Mouse (Mus musculus) kidney, adult 18-20 months (tissue): ENCODE measurements around the gene Gm42669.

Source experiments
- DNase-seq: peaks from one replicate; pipeline ENCODE4 v3.0.0; 2021

Gene Gm42669

DNA sequence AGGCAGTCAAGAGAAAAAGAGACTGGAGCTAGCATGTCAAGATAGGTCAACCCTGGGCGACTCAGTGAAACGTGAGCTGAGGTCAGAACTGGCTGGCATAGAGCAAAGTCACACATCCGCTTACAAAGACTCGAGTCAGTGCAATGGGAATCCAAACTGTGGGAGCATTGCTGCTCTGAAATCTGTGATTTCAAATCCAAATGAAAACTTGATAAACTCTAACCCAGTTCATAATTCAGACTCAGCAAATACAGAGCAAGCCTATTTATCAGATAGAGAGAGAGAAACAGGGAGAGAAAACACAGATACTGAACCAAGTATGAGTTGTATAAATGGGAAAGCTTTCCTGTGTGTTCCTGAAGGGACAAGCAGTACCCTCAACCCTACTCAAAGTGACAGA, at the start of gene Gm42669:
Gene Gm42669 (plus strand): TSS at position 301 of the 400 bp plus-strand sequence.
- no peak for DNase-seq

DNA sequence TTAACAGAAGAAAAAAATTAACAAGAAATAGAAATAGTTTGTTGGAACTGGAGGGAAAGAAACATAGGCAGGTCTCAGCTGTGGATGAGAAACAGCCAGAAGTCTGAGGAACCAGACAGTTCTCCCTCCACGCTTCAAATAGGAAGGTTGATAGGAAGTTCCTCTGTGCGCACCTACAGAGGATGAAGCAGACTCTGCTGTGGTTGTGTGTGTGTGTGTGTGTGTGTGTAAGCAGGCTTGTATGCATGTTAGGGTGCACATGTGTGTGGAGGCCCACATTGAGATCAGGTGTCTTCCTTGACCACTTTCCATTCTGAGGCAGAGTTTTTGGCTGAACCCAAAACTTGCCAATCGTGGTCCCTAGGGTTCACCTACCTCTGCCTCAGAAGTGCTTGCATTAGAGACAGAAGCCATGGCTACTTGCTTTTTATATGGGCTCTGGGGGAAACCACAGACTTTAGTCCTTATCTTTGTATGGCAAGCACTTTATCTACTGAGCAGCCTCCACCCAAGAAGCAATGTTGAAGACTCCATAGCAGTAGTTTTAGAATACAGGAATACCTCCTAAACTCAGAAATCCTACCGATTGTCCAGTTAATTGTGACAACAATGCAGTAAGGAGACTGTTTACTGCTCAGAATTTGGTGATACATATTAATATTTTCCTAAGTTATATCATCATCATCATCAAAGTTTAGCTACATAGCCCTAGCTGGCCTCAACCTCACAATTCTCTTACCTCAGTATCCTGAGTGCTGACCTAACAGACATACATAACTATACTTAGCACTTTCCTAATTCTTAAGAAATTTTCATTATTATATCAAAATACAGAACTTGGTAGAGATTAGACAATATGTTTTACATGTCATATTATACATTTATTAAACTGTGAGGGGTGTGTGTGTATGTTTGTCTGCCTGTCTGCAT, 45.0 kb upstream of the Gm42669 start:
- no peak for DNase-seq

DNA sequence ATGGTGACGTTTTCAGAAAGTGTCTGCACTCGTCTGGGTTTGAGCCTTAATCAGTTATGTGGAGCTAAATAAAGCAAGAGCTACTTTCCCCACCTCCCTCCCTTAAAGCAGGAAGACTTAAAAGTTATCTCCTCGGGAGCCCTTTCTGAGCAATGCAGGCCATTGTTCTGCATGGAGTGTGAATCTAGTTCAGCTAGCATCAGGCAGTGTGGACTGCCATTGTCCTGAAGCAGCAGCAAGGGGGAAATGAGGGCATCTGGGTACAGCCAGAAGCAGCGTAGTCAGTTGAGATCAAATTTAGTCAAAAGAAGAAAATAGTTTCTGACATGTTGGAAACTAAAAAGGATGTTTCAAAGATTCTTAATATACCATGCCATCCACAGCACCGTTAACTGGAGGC, 40.9 kb upstream of the Gm42669 start:
- DNase-seq = no peak

DNA sequence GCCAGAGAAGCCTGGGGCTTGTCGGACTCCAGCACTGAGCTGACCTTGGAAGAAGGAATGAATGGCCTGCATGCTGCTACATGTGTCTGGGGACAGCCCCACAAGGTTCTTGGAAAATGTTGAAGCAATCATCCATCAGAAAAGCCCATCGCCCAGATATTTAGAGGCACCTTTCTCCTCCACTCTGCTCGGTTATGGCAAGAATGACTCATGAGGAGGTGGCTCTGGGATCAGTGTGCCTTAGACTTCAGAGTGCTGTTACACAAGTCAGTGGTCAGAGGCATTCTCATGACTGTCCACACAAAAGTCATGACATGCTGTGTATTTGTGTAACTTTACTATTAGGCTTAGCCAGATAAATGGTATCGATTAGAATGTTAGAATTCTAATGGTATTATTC, 40.3 kb upstream of the Gm42669 start:
- no peak for DNase-seq

DNA sequence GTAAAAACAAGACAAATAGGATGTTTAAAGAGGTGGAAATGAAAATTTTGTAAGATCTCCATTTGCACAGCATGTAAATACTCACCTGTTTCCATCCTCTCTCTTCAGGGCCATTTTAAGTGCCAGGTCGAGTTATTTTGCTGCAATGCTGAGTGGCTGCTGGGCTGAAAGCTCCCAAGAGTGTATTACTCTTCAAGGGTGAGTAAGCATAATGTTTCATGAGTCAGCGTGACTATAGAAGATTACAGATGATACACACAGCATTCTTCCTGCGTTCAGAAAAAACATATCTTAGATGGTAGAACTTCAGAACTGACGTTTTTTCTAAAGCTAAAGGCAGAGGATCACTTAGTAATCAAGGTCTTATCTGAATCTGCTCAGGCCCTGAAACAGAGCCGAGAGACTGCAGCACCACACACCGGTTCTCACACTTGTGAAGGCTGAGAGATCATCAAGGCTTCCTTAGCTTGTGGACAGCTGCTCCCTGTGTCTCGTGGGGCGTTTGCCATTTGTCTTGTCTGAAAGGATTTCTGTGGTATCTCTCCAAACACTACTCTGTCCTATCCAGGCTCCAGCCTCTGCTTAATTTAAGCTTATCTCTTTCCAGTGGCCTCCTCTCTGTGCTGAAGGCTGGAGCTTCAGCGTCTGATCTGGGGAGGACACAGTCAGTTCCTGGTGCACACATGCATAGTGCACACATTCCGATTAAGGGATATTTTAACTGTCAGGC, 36.7 kb upstream of the Gm42669 start:
- DNase-seq = no peak

DNA sequence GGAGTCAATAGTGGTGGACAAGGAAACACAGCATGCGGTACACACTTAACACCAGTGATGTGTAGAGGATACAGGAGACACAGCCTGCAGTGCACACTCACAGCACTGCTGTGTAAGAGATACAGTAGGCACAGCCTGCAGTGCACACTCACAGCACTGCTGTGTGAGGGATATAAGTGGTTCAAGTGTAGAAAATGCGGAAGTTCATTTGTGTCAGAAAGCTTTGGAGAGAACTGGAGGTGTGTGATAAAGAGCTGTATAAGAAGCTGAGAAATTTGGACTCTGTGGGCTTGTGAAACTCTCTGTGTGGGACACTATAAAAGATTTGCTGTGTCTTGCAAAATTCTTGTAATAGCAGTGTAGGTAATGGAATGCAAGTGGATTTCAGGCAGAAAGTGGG, 27.2 kb upstream of the Gm42669 start:
- DNase-seq = no peak

DNA sequence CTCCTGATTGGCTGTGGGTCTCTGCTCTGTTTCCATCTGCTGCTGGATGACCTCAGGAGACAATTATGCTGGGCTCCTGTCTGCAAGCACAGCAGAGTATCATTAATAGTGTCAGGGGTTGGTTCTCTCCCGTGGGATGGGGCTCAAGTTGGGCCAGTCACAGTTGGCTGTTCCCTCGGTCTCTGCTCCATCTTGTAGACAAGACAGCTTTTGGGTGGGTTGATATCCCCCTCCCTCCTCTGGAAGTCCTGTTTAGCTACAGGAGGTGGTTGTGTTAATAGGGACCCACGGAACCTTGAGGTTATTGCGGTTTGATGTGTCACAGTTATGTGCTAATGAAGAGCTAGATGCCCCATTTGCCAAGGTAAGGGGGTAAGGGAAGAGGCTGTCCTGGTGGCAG, 18.4 kb upstream of the Gm42669 start:
- no peak for DNase-seq

DNA sequence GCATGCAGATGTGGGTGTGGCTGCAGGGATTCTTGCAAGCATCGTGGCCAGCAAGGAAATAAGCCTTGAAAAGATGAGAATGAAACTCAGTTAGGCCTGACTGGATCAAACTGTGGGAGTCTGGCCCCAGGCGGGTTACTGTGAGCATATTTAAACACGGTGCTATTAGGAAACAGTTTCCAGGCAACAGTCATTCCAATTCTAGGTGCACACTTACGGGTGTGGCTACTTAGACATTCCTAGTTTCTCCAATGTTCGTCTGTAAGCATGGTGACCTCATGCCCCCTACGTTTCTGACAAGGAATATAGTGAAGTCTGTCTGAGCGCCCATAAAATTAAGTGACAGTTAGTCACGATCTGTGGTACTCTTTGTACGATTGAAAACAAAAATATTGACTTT, 16.4 kb upstream of the Gm42669 start:
- no peak for DNase-seq

DNA sequence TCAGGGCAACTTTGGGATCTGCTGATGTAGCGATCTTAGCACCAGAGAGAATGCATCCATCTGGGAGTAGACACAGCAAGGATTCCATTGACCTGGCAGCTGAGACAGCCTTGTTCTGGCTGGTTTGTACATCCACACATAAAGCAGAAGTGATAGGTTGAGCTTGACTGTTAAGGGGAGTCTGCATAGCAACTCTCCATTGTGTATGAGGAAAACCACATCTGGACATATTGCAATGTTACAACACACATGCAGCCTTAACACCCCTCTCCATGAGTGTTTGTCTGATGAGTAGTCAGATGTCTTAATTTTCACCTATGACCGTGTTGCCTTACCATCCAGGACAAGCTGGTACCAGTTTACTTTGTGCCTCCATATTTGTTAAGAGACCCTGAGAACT, 14.9 kb upstream of the Gm42669 start:
- no peak for DNase-seq

DNA sequence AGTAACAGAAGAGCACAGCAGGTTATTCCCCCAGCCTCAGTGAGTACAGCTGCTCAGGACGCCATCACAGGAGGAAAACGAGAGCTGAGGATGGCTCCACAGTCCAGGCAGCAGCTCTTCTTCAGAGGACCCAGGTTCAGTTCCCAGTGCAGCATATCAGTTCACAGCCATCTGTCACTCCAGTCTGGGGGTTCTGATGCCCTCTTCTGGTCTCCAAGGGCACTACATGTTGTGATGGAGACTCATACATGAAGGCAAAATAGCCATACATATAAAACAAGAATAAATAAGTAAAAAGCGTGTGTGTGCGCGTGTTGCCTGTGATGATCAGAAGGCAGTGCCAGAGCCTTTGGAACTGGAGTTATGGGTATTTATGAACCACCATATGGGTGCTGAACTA, 12.7 kb upstream of the Gm42669 start:
- DNase-seq = no peak

DNA sequence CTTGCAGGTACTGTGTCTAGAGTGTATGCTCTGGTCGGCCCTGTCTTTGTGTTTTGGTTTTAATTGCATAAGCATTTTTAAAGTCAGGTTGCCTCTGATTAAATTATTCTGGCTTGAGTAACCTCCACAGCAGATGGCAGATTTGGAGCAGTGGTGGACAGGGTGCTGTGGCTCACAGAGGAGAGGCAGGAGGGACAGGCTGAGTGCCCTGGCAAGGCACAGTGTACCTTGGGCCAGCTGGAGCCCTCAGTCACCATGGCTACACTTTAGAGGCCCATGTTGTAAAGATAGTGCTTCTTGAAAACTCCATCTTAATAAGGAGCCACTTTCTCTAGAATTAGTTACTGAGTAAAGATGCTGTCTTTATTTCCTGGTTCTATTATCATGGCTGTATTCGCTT, 11.4 kb upstream of the Gm42669 start:
- DNase-seq = no peak

DNA sequence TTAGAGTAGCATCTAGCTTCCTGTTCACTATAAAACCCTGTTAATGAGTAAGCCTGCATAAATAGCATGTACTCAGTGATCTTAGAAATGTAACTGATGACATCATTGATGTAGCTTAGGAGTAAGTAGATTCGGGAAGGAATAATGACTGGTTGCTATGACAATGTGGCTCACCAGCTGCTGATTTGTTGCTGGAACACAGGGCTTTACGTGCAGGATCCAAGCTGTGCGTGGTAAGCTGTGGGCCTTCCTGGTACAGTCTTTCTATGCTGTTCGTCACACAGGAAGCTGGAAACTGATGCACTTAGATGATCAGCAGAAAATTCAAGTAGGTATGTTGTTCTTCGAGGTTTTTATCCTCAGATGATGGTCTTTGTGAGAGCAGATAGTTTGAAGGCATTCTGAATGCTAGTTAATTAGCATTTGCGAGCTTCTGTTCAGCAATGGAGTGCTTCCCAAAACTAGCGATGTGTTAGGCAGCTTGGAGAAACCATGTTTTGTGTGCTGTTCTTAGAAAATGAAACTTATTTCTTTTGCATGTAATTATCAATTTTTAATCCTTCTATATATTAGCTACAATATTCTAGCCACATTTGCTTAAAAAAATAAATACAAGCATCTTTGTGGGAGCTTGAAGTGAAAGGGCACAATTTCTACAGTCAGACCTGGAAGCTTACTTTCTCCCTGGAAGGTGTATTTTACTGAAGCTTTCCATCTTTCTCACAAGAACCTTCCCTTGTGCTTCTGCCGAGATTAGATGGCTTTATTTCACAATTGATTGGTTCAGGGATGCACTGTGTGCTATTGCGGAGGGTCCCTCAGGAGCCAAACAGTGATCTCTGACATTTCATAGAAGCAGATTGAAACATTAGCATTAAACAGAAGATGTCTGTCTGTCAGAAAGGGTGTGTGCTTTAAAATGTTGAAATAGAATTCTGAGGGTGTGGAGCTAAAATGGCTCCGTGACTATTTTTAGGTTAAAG, 9.6 kb upstream of the Gm42669 start:
- DNase-seq = no peak

DNA sequence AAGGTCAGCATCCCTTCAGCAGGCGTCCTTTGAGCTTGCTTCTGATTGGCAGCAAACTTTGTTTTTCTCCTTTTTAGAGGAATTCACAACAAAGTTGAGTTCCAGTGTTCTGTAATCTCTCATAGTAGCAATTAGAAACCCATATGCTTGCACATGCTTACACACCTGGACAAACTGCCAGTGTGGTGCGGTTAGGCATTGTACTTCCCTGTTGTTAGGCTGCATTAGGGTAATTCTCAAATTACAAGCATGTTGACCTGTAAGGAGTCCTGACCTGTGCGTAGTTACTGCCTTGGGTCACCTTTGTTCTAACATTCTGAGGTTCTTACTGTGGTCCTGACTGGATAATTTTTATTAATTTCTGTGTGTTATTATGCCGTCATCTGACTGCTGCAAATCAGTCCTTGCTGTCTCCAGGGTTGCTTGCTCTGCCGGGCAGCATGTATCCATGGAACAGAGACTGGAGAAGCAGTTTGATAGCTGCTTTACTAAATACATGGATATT, 8.6 kb upstream of the Gm42669 start:
- DNase-seq = no peak

DNA sequence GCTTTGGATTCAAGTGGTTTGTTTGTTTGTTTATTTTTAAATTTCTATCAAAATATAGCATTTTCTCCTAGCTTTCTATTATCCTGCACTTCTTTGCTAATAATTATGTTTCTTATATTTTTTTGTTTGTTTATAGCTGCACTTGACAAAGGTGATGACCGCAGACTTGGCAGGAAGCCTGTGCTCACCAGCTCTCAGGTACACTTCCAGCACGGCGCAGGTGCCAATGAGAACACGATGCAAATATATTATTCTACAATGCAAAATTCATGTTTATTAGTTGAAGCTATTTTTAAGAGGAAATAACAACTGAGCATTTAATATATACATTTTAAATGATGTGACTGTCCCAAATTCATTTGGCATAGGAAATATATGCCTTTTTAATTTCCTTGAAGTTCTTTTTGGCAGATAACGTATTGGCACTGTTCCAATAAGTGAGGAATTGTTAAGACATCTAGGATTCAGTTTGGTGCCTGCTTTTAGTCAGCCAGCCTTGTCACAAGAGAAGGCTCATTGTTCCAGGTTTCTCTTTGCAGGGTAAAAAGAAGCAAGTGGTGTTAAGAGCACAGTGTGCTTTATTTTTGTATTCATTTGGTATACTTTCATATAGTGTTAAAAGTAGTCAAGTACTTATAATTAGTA, 7.4 kb upstream of the Gm42669 start:
- no peak for DNase-seq

DNA sequence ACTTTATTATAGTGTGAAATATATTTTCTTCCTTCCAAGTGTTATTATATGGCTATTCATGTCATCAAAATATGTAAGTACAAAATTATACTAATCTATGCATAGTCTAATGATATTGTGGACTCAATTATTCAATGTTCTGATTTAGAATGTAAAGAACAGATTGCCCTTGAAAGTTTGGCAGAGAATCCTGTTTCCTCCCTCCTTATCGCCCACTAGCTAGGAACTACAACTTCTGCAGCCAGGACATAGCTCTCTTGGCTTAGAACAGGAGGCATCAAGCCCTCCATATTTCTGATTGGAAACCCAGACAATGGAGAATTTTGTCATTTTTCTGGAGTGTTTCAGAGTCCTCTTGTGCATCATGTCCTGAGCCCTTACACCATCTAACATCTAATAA, 6.7 kb upstream of the Gm42669 start:
- no peak for DNase-seq

DNA sequence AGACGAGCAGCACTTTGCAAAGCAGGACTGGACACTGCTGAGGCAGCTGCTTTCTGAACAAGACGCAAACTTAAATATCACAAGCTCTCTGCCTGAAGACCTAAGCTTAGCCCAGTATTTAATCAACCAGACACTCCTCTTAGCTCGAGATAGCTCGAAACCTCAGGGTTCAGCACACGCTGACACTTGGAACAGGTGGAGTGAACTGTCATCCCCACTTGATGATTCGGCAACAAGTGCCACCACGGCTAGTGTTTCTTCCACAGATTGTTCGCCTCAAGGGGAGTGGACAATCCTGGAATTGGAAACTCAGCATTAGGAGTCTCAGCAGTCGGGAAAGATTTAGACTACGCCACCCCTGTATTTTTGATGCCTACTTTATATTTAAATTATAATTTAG, 3.1 kb downstream of the Gm42669 start:
- no peak for DNase-seq

DNA sequence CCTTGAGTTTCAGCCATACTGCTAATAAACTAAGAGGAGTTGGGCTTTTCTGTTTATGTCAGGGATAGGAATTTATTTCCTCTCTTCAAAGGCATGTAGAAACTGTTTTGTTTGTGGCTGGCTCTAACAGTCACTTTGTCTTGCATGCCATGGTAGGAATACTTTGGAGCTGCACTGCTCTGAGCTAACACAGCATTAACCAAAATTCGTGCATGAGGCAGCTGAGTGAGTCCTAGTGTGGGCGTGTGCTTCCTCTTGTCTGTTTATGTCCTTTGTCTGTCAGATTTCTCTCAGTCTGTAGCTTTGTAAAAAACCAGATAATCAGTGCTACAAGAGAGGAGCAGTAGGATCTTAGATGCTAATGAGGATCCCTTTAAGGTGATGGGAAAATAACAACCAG, 3.9 kb downstream of the Gm42669 start:
- no peak for DNase-seq

DNA sequence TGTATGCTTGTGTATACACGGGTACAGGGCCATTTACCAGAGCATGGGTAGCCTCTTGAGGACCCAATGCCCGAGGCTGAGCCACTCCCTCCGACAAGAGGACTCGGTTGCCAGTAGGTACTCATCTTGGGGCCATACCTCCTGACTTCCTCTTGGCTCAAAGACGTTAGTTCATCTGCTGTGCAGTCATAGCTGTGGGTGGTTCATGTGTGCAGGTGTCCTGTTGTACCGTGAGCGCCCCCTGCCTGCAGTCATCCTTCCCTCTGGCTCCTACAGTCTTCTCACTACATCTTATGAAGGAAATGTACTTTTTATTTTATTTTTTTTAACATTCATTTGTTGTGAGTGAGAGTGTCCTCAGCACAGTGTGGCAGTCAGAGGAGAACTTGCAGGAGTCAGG, 6.2 kb downstream of the Gm42669 start:
- peak; percentile 41 for DNase-seq

DNA sequence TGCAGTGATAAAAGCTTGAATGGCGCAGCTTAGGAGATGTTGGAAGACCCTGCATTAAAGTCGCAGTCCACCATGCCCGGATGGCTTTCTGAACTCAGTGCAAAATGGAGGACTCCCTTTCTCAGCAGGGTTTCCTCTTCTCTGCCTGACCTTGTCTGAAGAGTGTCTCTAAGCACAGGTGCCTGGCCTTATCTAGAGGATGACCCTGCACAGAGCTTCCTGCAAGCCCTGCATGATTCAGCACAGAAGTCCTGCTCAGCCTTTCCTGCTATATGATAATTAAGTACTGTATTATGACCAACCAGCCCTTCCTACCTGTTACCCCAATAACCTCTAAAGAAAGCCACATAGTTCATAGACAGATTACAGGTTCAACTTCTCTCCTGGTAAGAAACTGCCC, 8.0 kb downstream of the Gm42669 start:
- DNase-seq = no peak

DNA sequence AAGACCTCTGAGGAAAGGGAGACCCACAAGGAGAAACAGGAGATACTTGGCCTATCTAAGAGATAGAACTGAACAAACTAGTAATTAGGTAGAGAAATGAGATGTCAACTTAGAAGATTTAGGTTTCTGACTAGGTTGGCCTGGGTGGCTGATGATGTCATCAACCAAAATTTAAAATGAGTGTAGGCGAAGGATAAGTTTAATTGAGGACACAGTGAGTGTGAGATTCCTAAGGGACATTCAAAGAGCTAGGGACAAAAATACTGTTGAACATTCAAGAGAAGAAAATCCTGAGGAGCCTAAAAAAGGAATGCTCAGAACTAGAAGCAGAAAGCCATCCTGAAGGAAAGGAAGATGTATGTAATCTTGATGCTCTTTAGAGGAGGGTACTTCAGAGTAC, 8.7 kb downstream of the Gm42669 start:
- no peak for DNase-seq

DNA sequence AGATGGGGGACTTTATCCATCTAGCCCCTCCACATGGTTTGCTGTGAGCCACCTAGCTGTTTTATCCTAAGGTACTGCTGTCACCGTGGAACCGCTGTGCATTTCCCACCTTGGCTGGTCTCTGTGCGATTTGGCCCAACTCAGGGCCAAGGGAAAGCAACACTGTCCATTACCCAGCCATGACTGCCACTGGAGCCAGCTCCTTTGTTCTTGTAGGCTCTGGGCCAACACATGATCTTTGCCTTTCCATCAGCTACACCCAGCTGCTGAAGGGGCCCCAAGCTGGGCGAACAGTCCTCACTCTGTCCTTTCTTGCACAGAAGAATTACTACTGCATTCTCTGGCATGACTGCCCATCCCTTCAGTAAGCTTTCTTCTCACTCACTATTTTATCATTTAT, 11.2 kb downstream of the Gm42669 start:
- DNase-seq = no peak

DNA sequence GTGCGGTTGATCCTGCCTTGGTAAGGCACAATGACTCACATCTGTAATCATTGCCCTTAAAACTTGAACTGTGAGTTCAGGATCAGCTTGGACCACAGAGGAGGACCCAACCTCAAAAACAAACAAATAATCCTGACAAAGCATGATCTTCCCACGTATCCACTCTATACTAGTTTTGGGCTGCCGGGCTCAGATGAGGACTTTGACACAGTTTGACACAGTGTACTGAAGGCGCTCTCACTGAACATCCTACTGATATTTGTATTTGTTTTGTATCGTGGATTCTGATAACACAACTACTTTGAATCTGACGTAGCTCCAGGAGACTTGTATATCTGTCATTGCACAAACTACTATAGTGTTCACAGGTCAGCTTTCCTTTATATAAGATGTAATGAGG, 14.0 kb downstream of the Gm42669 start:
- DNase-seq = no peak
